Mouse (Mus musculus): ENCODE results near the gene Klk11. TPM values are rescaled to one million over a fixed set of nuclear protein-coding genes. Genes with fewer than 3 reads are reported as not detected.

Klk11 gene
- not detected for polyA plus RNA-seq (2017; shearing (Covaris generic))

GRCm38 (mm10) chr7:43774364-43774763 lies at the start of gene Klk11:
Gene Klk11, plus strand, starts transcription at chr7:43774604.

DNA sequence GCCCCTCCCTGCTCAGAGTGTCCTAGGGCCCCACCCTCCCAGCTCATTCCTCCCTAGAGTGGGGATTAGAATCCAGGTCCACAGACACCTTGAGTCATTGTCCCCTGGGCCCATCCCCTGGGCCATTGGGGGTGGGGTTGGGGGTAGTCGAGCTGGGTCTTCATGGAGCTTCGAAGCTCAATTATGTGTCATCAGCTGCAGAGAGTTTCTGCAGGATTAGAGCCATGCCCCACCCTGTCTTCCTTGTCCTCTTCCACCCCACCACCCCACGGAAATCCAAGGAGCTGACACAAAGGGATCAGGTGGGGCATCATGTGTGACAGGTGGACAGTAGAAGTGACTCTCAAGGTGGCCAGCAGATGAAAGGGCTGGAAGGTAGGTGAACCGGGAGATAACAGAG lies 5.8 kb upstream of the Klk11 start, which contains the start of gene Klk12:
Gene Klk12, plus strand, starts transcription at position 301 of the 400 bp plus-strand sequence.

GRCm38 (mm10) chr7:43780746-43781145 lies 6.3 kb downstream of the Klk11 start, which contains the start of gene Klk10:
Gene Klk10, plus strand, starts transcription at chr7:43781035.

DNA sequence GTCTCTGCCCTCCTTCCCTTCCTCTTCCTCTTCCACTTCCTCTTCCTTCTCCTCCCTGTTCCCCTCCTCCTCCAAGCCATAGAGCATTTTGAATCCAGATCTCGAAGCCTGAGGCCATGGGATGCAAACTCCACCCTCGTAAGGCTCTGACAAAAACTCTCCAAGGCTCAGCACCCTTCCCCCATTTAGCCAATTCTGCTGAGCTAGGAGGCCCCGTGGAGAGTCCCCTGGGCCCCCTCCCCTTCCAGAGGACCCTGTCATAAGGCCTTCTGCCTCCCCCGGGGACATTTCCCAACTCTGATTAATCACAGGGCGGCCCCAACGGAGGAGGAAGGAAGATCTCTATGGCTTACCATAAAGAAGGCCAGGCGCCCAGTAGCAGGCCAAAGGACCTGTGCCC lies 17.2 kb downstream of the Klk11 start, which contains the start of gene Klk9:
Gene Klk9, plus strand, starts transcription at position 301 of the 400 bp plus-strand sequence.

GRCm38 (mm10) chr7:43797333-43797769 lies 22.9 kb downstream of the Klk11 start, which contains the start of gene Klk8:
Gene Klk8, plus strand, starts transcription at chr7:43797577.

GRCm38 (mm10) chr7:43810994-43811393 lies 36.6 kb downstream of the Klk11 start, which contains the start of gene Klk7:
Gene Klk7, plus strand, starts transcription at chr7:43811294.

DNA sequence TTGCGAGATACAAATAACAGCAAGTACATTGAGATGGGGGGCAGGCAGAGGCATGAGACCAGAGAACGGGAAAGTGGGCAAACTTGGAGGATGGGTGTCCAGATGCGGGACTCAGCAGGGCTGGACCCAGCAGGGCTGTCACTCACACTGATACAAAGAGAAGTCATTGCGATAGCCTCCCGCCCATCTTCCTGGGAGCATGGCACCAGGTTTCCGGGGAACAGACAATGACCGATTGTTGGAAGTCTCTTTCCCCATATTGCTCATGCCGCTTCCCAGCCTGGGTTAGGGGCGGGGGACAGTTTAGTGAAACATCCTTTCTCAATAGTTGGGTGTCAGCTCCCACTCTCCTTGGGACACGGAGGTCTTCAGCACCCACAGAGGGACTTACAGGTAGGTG lies 49.8 kb downstream of the Klk11 start, which contains the start of gene Klk6:
Gene Klk6, plus strand, starts transcription at position 301 of the 400 bp plus-strand sequence.

Other genes starting within 250 kb of the Klk11 start
- gene Cd33, start 230.2 kb upstream of the Klk11 start, polyA plus RNA-seq (2017; shearing (Covaris generic)) = not detected
- 2.3 TPM for gene Zfp658, start 212.3 kb upstream of the Klk11 start, polyA plus RNA-seq (2017; shearing (Covaris generic))
- 4.0 TPM for gene Zfp719, start 195.0 kb upstream of the Klk11 start, polyA plus RNA-seq (2017; shearing (Covaris generic))
- not detected for gene Zfp819, start 167.4 kb upstream of the Klk11 start, polyA plus RNA-seq (2017; shearing (Covaris generic))
- not detected for gene Ceacam18, start 139.9 kb upstream of the Klk11 start, polyA plus RNA-seq (2017; shearing (Covaris generic))
- 0.34 TPM for gene Siglece, start 114.4 kb upstream of the Klk11 start, polyA plus RNA-seq (2017; shearing (Covaris generic))
- gene Ctu1, start 102.6 kb upstream of the Klk11 start, polyA plus RNA-seq (2017; shearing (Covaris generic)) = 4.2 TPM
- gene Klk14, start 84.2 kb upstream of the Klk11 start, polyA plus RNA-seq (2017; shearing (Covaris generic)) = not detected
- gene Klk13, start 62.0 kb upstream of the Klk11 start, polyA plus RNA-seq (2017; shearing (Covaris generic)) = not detected
- gene Klk12, start 5.7 kb upstream of the Klk11 start, polyA plus RNA-seq (2017; shearing (Covaris generic)) = not detected
- not detected for gene Klk10, start 6.4 kb downstream of the Klk11 start, polyA plus RNA-seq (2017; shearing (Covaris generic))
- gene Klk9, start 17.3 kb downstream of the Klk11 start, polyA plus RNA-seq (2017; shearing (Covaris generic)) = not detected
- 48.5 TPM for gene Klk8, start 23.0 kb downstream of the Klk11 start, polyA plus RNA-seq (2017; shearing (Covaris generic))
- not detected for gene Klk7, start 36.7 kb downstream of the Klk11 start, polyA plus RNA-seq (2017; shearing (Covaris generic))
- not detected for gene Klk6, start 49.9 kb downstream of the Klk11 start, polyA plus RNA-seq (2017; shearing (Covaris generic))
- gene Klk5, start 67.4 kb downstream of the Klk11 start, polyA plus RNA-seq (2017; shearing (Covaris generic)) = not detected
- not detected for gene Klk4, start 106.6 kb downstream of the Klk11 start, polyA plus RNA-seq (2017; shearing (Covaris generic))
- not detected for gene Klk15, start 159.1 kb downstream of the Klk11 start, polyA plus RNA-seq (2017; shearing (Covaris generic))
- gene Klk1b8, start 176.1 kb downstream of the Klk11 start, polyA plus RNA-seq (2017; shearing (Covaris generic)) = not detected
- gene Klk1b1, start 192.1 kb downstream of the Klk11 start, polyA plus RNA-seq (2017; shearing (Covaris generic)) = not detected
- gene Klk1b9, start 201.5 kb downstream of the Klk11 start, polyA plus RNA-seq (2017; shearing (Covaris generic)) = not detected
- gene Klk1b11, start 221.3 kb downstream of the Klk11 start, polyA plus RNA-seq (2017; shearing (Covaris generic)) = not detected
- not detected for gene Klk1b26, start 237.6 kb downstream of the Klk11 start, polyA plus RNA-seq (2017; shearing (Covaris generic))

All from effector memory CD4-positive, alpha-beta T cell, adult 5 months (primary cell).